Mouse (Mus musculus) spleen, adult 2 months (tissue): ENCODE data around the gene Clstn2.

Experiments
- CTCF ChIP-seq: fragments of 200-500 bp; IDR thresholded peaks from 2 replicates; pipeline ENCODE4 v1.5.1; 2011; ENCODE audit warnings: mild to moderate bottlenecking, inconsistent platforms; ENCODE audit not compliant: insufficient read depth, insufficient read length, insufficient replicate concordance; ENCODE audit errors: extremely low read depth
- POLR2A ChIP-seq: fragments of 200-500 bp; IDR thresholded peaks from 2 replicates; pipeline ENCODE4 v1.6.1; 2011; ENCODE audit warnings: low read depth, low read length, inconsistent platforms

- TF ChIP-seq POLR2A (no peak), CTCF (no peak)
These were observed 330.0 kb downstream of the Clstn2 start for GRCm38 (mm10) chr9:97702989-97703388.
